Mouse (Mus musculus): ENCODE data around the gene 5730596B20Rik.

DNA sequence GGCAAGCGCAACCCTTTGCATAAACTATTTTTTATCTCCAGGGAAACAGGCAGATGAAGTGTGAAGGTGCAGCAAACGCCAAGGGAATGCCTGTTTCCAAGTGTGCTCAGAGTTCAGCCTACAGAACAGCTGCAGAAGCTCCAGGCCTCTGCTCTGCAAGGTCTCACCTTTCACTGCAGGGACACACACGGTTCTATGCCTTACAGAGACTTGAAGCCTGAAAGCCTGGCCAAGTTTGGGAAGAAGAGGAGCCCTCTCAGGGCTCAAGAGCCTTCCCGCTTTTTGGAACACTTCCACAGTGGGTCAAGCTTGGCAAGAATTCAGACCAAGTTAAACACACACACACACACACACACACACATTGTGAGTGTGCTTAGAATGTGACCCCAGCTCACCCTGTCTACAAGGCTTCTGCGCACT, 11.9 kb downstream of the 5730596B20Rik start:
- TF ChIP-seq POLR2A (IDR thresholded peaks at IDR 0.05; ENCODE audit: insufficient read depth, low read depth, low read length) (no peak), CTCF (IDR thresholded peaks at IDR 0.05; ENCODE audit: insufficient read depth, low read depth, low read length) (no peak)

Data from olfactory bulb, adult 2 months (tissue).